Mouse (Mus musculus): ENCODE measurements around the gene Fry.
A peak's percentile ranks its signal among the peaks of the same experiment; 100 is the strongest.

Gene Fry

GRCm38 (mm10) chr5:150168712-150169111 lies 50.3 kb downstream of the Fry start:
- no peak for DNase-seq (ENCODE audit: extremely low read depth, low read depth, low spot score)

GRCm38 (mm10) chr5:150171562-150171961 lies 53.1 kb downstream of the Fry start:
- DNase-seq (ENCODE audit: extremely low read depth, low read depth, low spot score) = peak; percentile 80

GRCm38 (mm10) chr5:150173869-150174268 lies 55.4 kb downstream of the Fry start:
- DNase-seq (ENCODE audit: extremely low read depth, low read depth, low spot score) = peak; percentile 88

- DNase-seq (ENCODE audit: extremely low read depth, low read depth, low spot score) = no peak
Observed at GRCm38 (mm10) chr5:150174950-150175349, 56.5 kb downstream of the Fry start.

GRCm38 (mm10) chr5:150176251-150177015 lies 58.0 kb downstream of the Fry start:
- DNase-seq (ENCODE audit: extremely low read depth, low read depth, low spot score) = peak; percentile 11

- DNase-seq (ENCODE audit: extremely low read depth, low read depth, low spot score) = no peak
Observed at GRCm38 (mm10) chr5:150177757-150178156, 59.3 kb downstream of the Fry start.

- DNase-seq (ENCODE audit: extremely low read depth, low read depth, low spot score) = no peak
Observed at GRCm38 (mm10) chr5:150178194-150178801, 59.9 kb downstream of the Fry start.

- DNase-seq (ENCODE audit: extremely low read depth, low read depth, low spot score) = no peak
Observed at GRCm38 (mm10) chr5:150180985-150181607, 62.7 kb downstream of the Fry start.

GRCm38 (mm10) chr5:150184959-150185358 lies 66.5 kb downstream of the Fry start:
- DNase-seq (ENCODE audit: extremely low read depth, low read depth, low spot score) = peak; percentile 66

- DNase-seq (ENCODE audit: extremely low read depth, low read depth, low spot score) = no peak
Observed at GRCm38 (mm10) chr5:150186121-150186520, 67.7 kb downstream of the Fry start.

- DNase-seq (ENCODE audit: extremely low read depth, low read depth, low spot score) = no peak
Observed at GRCm38 (mm10) chr5:150186676-150187075, 68.2 kb downstream of the Fry start.

- no peak for DNase-seq (ENCODE audit: extremely low read depth, low read depth, low spot score)
Observed at GRCm38 (mm10) chr5:150188031-150188430, 69.6 kb downstream of the Fry start.

- no peak for DNase-seq (ENCODE audit: extremely low read depth, low read depth, low spot score)
Observed at GRCm38 (mm10) chr5:150190454-150191358, 72.3 kb downstream of the Fry start.

- DNase-seq (ENCODE audit: extremely low read depth, low read depth, low spot score) = peak; percentile 21
Observed at GRCm38 (mm10) chr5:150195514-150196210, 77.2 kb downstream of the Fry start.

- peak; percentile 14 for DNase-seq (ENCODE audit: extremely low read depth, low read depth, low spot score)
Observed at GRCm38 (mm10) chr5:150196211-150196585, 77.8 kb downstream of the Fry start.

GRCm38 (mm10) chr5:150196881-150197311 lies 78.5 kb downstream of the Fry start:
- no peak for DNase-seq (ENCODE audit: extremely low read depth, low read depth, low spot score)

GRCm38 (mm10) chr5:150206749-150207148 lies 88.3 kb downstream of the Fry start:
- no peak for DNase-seq (ENCODE audit: extremely low read depth, low read depth, low spot score)

- DNase-seq (ENCODE audit: extremely low read depth, low read depth, low spot score) = no peak
Observed at GRCm38 (mm10) chr5:150207596-150207995, 89.2 kb downstream of the Fry start.

GRCm38 (mm10) chr5:150208009-150208408 lies 89.6 kb downstream of the Fry start:
- DNase-seq (ENCODE audit: extremely low read depth, low read depth, low spot score) = no peak

- DNase-seq (ENCODE audit: extremely low read depth, low read depth, low spot score) = peak; percentile 80
Observed at GRCm38 (mm10) chr5:150214081-150214480, 95.6 kb downstream of the Fry start.
